Mouse (Mus musculus): ENCODE data around the gene Kri1. TPM values are rescaled to one million over a fixed set of nuclear protein-coding genes. Genes with fewer than 3 reads are reported as not detected.

The Kri1 gene
- total and polyA plus RNA-seq, 3 experiments = 76.1 to 233 (median 199) TPM

DNA sequence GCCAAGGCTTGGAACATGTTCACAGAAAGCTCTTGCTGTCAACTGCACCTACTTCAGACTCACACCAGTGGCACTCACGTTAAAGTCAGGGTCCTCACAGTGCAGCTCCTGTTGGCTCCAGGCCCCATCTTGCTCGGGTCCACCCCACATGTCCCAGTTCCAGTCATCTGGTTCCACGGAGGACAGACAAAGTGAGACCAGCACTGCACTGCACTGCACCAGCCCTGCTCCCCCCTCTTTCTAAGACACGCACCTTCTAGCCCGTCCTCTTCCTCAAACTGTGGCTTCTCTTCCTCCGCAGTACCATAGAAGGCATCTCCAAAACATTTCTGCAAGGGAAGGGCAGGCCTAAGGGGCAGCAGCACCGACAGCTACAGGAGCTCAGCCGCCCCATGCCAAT lies 11.5 kb downstream of the Kri1 start (continued):
- 0 out of 4 replicates have a peak, but pooled peaks of 1 of the 2 experiments have one; percentile 7 for TF ChIP-seq EP300 (IDR thresholded peaks at IDR 0.05; ENCODE audit: low read depth in 1 of 2, low read length in 2 of 2)

DNA sequence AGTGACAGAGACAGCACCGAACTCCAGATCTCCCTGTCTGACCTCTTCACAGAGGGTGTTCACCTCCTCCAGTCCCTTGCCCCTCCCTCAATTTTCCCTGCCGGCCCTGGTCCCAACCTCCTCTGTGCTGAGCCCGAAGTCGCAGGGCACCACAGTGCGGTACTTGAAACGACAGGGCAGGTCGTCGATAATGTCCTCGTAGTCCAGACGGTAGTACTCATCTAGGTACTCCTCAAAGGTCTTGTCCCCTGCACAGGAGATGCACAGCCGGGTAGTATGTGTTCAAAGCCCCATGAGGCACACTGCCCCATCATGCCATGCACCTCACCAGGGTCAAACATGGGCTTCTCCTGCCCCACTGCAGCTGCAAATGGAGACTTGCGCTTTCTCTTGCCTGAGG lies 12.0 kb downstream of the Kri1 start:
- TF ChIP-seq CTCF (IDR thresholded peaks at IDR 0.05 in 2 of 3, conservative IDR thresholded peaks at IDR 0.05 in 1 of 3; ENCODE audit: control insufficient read depth in 1 of 3, insufficient read depth in 1 of 3, low read depth in 2 of 3, low read length in 3 of 3, poor library complexity in 1 of 3, severe bottlenecking in 1 of 3) (no peak), EP300 (IDR thresholded peaks at IDR 0.05; ENCODE audit: low read depth in 1 of 2, low read length in 2 of 2) (no peak), KAT2A (conservative IDR thresholded peaks at IDR 0.05; ENCODE audit: low read depth, low read length) (no peak), CHD1 (IDR thresholded peaks at IDR 0.05; ENCODE audit: low read depth, low read length) (no peak), ZKSCAN1 (IDR thresholded peaks at IDR 0.05; ENCODE audit: low read depth, low read length) (no peak), POLR2AphosphoS5 (IDR thresholded peaks at IDR 0.05; ENCODE audit: borderline replicate concordance, low read depth, low read length) (peak; percentile 92)
- H3K79me2 ChIP-seq (ENCODE audit: control insufficient read depth, insufficient read depth, low read length, poor library complexity) = no peaks in the 10 kb centered on the region
- H3K9ac ChIP-seq (ENCODE audit: control insufficient read depth, low read depth, low read length, poor library complexity, severe bottlenecking) = no peak overlapping the region
- H3K4me3 ChIP-seq (ENCODE audit: control insufficient read depth in 1 of 2, insufficient read depth in 1 of 2, low read depth in 2 of 2, low read length in 2 of 2) = no peak overlapping the region
- no peaks in the 10 kb centered on the region for H3K9me3 ChIP-seq (replicated peaks; ENCODE audit: insufficient read depth, low read length)
- no peaks in the 10 kb centered on the region for H3K27me3 ChIP-seq (ENCODE audit: control insufficient read depth in 1 of 2, insufficient read depth in 2 of 2, low read length in 2 of 2)
- H3K36me3 ChIP-seq (ENCODE audit: control insufficient read depth in 1 of 2, insufficient read depth in 2 of 2, low read length in 2 of 2) = peaks cover 0 to 68% of the 10 kb centered on the region in 2 experiments; a peak in 2 of 4 replicates
- DNase-seq (ENCODE audit: low read depth, low spot score) = no peak
- H3K4me1 ChIP-seq (ENCODE audit: control insufficient read depth in 1 of 2, insufficient read depth in 2 of 2, low read length in 2 of 2) = no peaks in the 10 kb centered on the region
- no peak overlapping the region for H3K27ac ChIP-seq (ENCODE audit: control insufficient read depth, low read depth, low read length)

DNA sequence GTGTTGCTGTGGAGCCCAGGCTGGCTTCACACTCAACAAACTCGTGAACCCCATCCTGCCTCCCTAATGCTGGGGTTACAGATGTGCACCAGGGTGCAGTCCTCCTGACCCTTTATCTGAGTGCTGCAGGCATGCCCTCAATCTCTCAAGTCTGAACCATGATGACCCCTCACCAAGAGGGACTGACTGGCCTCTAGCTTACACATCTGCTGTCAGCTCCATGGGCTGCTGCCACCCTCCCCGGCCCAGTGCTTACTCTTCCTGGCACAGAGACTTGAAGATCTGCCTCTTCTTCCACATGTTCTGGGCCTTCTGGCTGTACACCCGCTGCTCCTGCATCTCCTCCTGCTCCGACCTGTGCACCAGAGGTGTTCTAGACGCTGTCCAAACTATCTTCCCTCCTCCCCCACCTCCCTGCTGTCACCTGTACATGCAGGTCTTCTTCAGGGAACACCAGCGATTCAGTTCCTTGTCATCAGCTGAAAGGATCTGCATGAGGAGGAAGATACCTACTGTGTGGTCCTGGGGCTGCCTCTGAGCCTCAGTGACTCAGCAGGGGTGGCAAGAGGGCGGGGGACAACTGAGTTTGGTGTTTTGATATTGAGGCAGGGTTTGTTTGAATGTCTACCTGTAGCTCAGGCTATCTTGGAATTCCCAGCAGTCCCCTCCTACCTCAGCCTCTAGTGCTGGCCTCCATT lies 12.6 kb downstream of the Kri1 start:
- Histone ChIP-seq H3K36me3 (ENCODE audit: control insufficient read depth in 1 of 2, insufficient read depth in 2 of 2, low read length in 2 of 2) (peaks cover 0 to 65% of the 10 kb centered on the region in 2 experiments; a peak in 2 of 4 replicates), H3K27me3 (ENCODE audit: control insufficient read depth in 1 of 2, insufficient read depth in 2 of 2, low read length in 2 of 2) (no peaks in the 10 kb centered on the region), H3K27ac (ENCODE audit: control insufficient read depth, low read depth, low read length) (no peak overlapping the region), H3K4me1 (ENCODE audit: control insufficient read depth in 1 of 2, insufficient read depth in 2 of 2, low read length in 2 of 2) (no peaks in the 10 kb centered on the region), H3K79me2 (ENCODE audit: control insufficient read depth, insufficient read depth, low read length, poor library complexity) (no peaks in the 10 kb centered on the region), H3K9me3 (replicated peaks; ENCODE audit: insufficient read depth, low read length) (no peaks in the 10 kb centered on the region), H3K4me3 (ENCODE audit: control insufficient read depth in 1 of 2, insufficient read depth in 1 of 2, low read depth in 2 of 2, low read length in 2 of 2) (no peak overlapping the region), H3K9ac (ENCODE audit: control insufficient read depth, low read depth, low read length, poor library complexity, severe bottlenecking) (no peak overlapping the region)
- TF ChIP-seq ZMIZ1 (IDR thresholded peaks at IDR 0.05; ENCODE audit: low read depth, low read length) = peak; percentile 26; the same call in 1 of the 2 replicates
- TF ChIP-seq SMC3 (IDR thresholded peaks at IDR 0.05; ENCODE audit: low read depth, low read length) = peak; percentile 19; the same call in 1 of the 2 replicates
- TF ChIP-seq E2F4 (IDR thresholded peaks at IDR 0.05; ENCODE audit: borderline replicate concordance, low read depth, low read length) = no peak
- TF ChIP-seq POLR2AphosphoS2 (IDR thresholded peaks at IDR 0.05; ENCODE audit: low read length) = peak; percentile 46
- no peak for TF ChIP-seq CHD1 (IDR thresholded peaks at IDR 0.05; ENCODE audit: low read depth, low read length)
- no peak for TF ChIP-seq MXI1 (IDR thresholded peaks at IDR 0.05; ENCODE audit: low read depth, low read length)
- peak in 1 of 2 experiments; percentile 55; a peak in 1 of 4 replicates for TF ChIP-seq POLR2A (IDR thresholded peaks at IDR 0.05; ENCODE audit: control insufficient read depth in 1 of 2, insufficient read depth in 1 of 2, low read depth in 1 of 2, low read length in 2 of 2, poor library complexity in 1 of 2)
- TF ChIP-seq NELFE (IDR thresholded peaks at IDR 0.05; ENCODE audit: low read depth, low read length) = peak; percentile 38; the same call in 1 of the 2 replicates
- peak; percentile 92 for TF ChIP-seq ZKSCAN1 (IDR thresholded peaks at IDR 0.05; ENCODE audit: low read depth, low read length)
- TF ChIP-seq SIN3A (IDR thresholded peaks at IDR 0.05; ENCODE audit: low read length) = 0 out of 2 replicates have a peak, but pooled peaks have one; percentile 37
- TF ChIP-seq TBP (IDR thresholded peaks at IDR 0.05; ENCODE audit: low read depth, low read length) = peak; percentile 40; the same call in 1 of the 2 replicates
- TF ChIP-seq USF2 (IDR thresholded peaks at IDR 0.05; ENCODE audit: borderline replicate concordance in 1 of 2, insufficient read depth in 1 of 2, low read depth in 1 of 2, low read length in 2 of 2) = no peak
- TF ChIP-seq MEF2A (IDR thresholded peaks at IDR 0.05; ENCODE audit: extremely low read depth, insufficient replicate concordance, low read depth, low read length, poor library complexity, severe bottlenecking) = no peak
- TF ChIP-seq TAL1 (IDR thresholded peaks at IDR 0.05; ENCODE audit: low read length) = peak; percentile 54; the same call in 1 of the 2 replicates
- no peak for TF ChIP-seq MYC (IDR thresholded peaks at IDR 0.05; ENCODE audit: low read depth, low read length)
- no peak for TF ChIP-seq NRF1 (IDR thresholded peaks at IDR 0.05; ENCODE audit: insufficient read depth, low read depth, low read length, poor library complexity, severe bottlenecking)
- peak; percentile 51 for DNase-seq (ENCODE audit: low read depth, low spot score)

Data from MEL (cell line).